Mouse (Mus musculus) heart, embryonic 14.5 days (tissue): ENCODE results near the gene Agfg2. TPM values are rescaled to one million over a fixed set of nuclear protein-coding genes. Genes with fewer than 3 reads are reported as not detected.

Source experiments
- ATAC-seq: fragments of 200-750 bp; cut with Nextera tagmentation; 2 replicates; pipeline ENCODE4 v1.8.0; 2017; ENCODE audit warnings: low read depth, moderate TSS enrichment; ENCODE audit not compliant: insufficient number of reproducible peaks, insufficient read depth, low FRiP score
- H3K27ac ChIP-seq, 2 experiments: fragments of 200-500 bp in 1 of 2; fragments of 300-500 bp in 1 of 2; sonication (generic) in 1 of 2; replicated peaks in 1 of 2; 2 replicates each; pipeline ENCODE4 v1.5.1; 2012 to 2014; ENCODE audit warnings: low read depth in 2 of 2, low read length in 2 of 2, control low read depth in 1 of 2, mild to moderate bottlenecking in 1 of 2, mixed read lengths in 1 of 2; ENCODE audit not compliant: control insufficient read depth in 1 of 2, insufficient read depth in 1 of 2
- H3K27me3 ChIP-seq: fragments of 300-500 bp; sonication (generic); 2 replicates; pipeline ENCODE4 v1.6.1; 2014; ENCODE audit warnings: mild to moderate bottlenecking, low read length, control low read depth; ENCODE audit not compliant: control insufficient read depth, insufficient read depth
- H3K36me3 ChIP-seq: fragments of 300-500 bp; sonication (generic); 2 replicates; pipeline ENCODE4 v1.6.1; 2014; ENCODE audit warnings: mild to moderate bottlenecking, control low read depth, low read length, mixed read lengths; ENCODE audit not compliant: control insufficient read depth, insufficient read depth
- H3K4me1 ChIP-seq, 2 experiments: fragments of 200-500 bp in 1 of 2; fragments of 300-500 bp in 1 of 2; sonication (generic) in 1 of 2; 2 replicates each; pipeline ENCODE4 v1.6.1; 2012 to 2014; ENCODE audit warnings: low read length in 2 of 2, control low read depth in 1 of 2, mixed read lengths in 1 of 2; ENCODE audit not compliant: control insufficient read depth in 2 of 2, insufficient read depth in 2 of 2
- H3K4me2 ChIP-seq: fragments of 300-500 bp; sonication (generic); 2 replicates; pipeline ENCODE4 v1.6.1; 2014; ENCODE audit warnings: mild to moderate bottlenecking, low read length
- H3K4me3 ChIP-seq, 2 experiments: fragments of 200-500 bp in 1 of 2; fragments of 300-500 bp in 1 of 2; sonication (generic) in 1 of 2; 2 replicates each; pipeline ENCODE4 v1.5.1; 2012 to 2014; ENCODE audit warnings: low read length in 2 of 2, mild to moderate bottlenecking in 2 of 2, control low read depth in 1 of 2, low read depth in 1 of 2, moderate library complexity in 1 of 2; ENCODE audit not compliant: control insufficient read depth in 1 of 2, insufficient read depth in 1 of 2
- H3K9ac ChIP-seq: fragments of 300-500 bp; sonication (generic); 2 replicates; pipeline ENCODE4 v1.6.1; 2014; ENCODE audit warnings: mild to moderate bottlenecking, low read length
- H3K9me3 ChIP-seq: fragments of 300-500 bp; sonication (generic); 2 replicates; pipeline ENCODE4 v1.6.1; 2016; ENCODE audit warnings: low read length, control low read depth; ENCODE audit not compliant: control insufficient read depth
- WGBS: fragments of 180-500 bp; shearing (Covaris S2); extraction: QIAGEN DNeasy Blood & Tissue Kit; methylation state at CpG from one replicate; pipeline ENCODE4 v1.1.7; 2014; 5-methylcytosine and 5-hydroxymethylcytosine counted together
- polyA plus RNA-seq: library from polyadenylated mRNA; unstranded; fragments of >200 nt; fragmentation: Nextera tagmentation; extraction: Ambion mirVana; gene quantifications from 2 replicates; pipeline ENCODE4 v1.2.1, GENCODE M21; 2014

The Agfg2 gene
- polyA plus RNA-seq, 1 experiment from 2014 or later, result 10.7 TPM

- Histone ChIP-seq H3K27me3 (no peaks in the 10 kb centered on the region), H3K27ac (no peak overlapping the region), H3K9me3 (no peaks in the 10 kb centered on the region), H3K4me2 (no peak overlapping the region), H3K9ac (no peak overlapping the region), H3K4me1 (peaks cover 9 to 15% of the 10 kb centered on the region in 2 experiments), H3K36me3 (peaks cover 34% of the 10 kb centered on the region), H3K4me3 (no peak overlapping the region)
- ATAC-seq, result no peak
- 91% methylated on average over 10 of the region's 10 CpGs for WGBS
These were observed 31.2 kb downstream of the Agfg2 start for GRCm38 (mm10) chr5:137653366-137653765.

DNA sequence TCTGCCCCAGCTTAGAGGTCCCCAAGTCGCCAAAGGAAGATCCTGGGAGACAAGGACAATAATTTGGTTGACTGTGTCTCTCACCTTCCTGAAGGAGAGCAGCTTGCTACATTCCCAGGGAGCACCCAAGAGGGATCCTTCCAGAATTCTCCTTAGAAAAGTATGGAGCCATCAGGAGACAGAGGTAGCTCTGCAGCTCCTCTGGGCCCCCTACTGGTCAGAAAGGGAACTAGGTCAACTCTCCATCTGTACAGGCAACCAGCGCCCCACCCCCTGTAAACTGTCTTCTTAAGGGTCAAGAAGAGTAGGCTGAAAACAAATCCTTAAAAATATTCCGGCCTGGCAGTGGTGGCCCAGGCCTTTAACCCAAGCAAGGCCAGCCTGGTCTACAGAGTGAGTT, 32.1 kb downstream of the Agfg2 start:
- H3K4me2 ChIP-seq, result no peak overlapping the region
- H3K9ac ChIP-seq, result no peak overlapping the region
- no peaks in the 10 kb centered on the region for H3K9me3 ChIP-seq
- 18% methylated on average over 3 of the region's 3 CpGs for WGBS
- ATAC-seq, result no peak
- no peak overlapping the region for H3K4me3 ChIP-seq
- no peaks in the 10 kb centered on the region for H3K27me3 ChIP-seq
- peaks cover 9 to 22% of the 10 kb centered on the region in 2 experiments for H3K4me1 ChIP-seq
- peaks cover 32% of the 10 kb centered on the region for H3K36me3 ChIP-seq
- no peak overlapping the region for H3K27ac ChIP-seq

- no peak overlapping the region for H3K4me3 ChIP-seq
- WGBS, result 13% methylated on average over 18 of the region's 18 CpGs
- peaks cover 16% of the 10 kb centered on the region for H3K27me3 ChIP-seq
- ATAC-seq, result no peak
- peaks cover 7 to 25% of the 10 kb centered on the region in 2 experiments; a peak in 3 of 4 replicates for H3K4me1 ChIP-seq
- H3K9me3 ChIP-seq, result no peaks in the 10 kb centered on the region
- H3K27ac ChIP-seq, result peak overlapping the region in 1 of 2 experiments; percentile 4; a peak in 1 of 4 replicates
- no peak overlapping the region for H3K9ac ChIP-seq
- H3K36me3 ChIP-seq, result peaks cover 24% of the 10 kb centered on the region
- peak overlapping the region; percentile 31 for H3K4me2 ChIP-seq
These were observed 34.6 kb downstream of the Agfg2 start for GRCm38 (mm10) chr5:137649669-137650571.

DNA sequence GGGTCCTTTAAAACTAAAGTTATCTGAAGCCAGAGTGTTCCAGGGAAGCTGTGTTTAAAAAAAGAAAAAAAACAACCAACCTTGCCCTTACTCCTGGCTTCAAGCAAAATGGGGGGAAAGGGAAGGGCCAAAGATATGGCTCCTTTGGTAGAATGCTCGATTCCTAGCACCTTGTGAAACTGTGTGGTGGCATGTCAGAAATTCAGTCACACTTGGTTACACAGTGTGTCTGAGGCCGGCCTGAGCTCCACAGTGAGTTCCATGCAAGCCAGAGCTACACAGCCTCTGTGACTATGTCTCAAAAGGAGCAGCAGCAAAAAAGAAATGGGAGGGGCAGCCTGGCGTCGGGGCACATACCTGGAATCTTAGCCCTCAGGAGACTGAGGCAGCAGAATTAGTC, 35.3 kb downstream of the Agfg2 start:
- no peak overlapping the region for H3K4me3 ChIP-seq
- ATAC-seq, result no peak
- H3K36me3 ChIP-seq, result peaks cover 21% of the 10 kb centered on the region
- H3K4me1 ChIP-seq, result peaks cover 7 to 27% of the 10 kb centered on the region in 2 experiments; a peak in 3 of 4 replicates
- no peak overlapping the region for H3K9ac ChIP-seq
- H3K4me2 ChIP-seq, result no peak overlapping the region
- H3K27ac ChIP-seq, result no peak overlapping the region
- WGBS, result 45% methylated on average over 4 of the region's 4 CpGs
- peaks cover 20% of the 10 kb centered on the region for H3K27me3 ChIP-seq
- H3K9me3 ChIP-seq, result no peaks in the 10 kb centered on the region

DNA sequence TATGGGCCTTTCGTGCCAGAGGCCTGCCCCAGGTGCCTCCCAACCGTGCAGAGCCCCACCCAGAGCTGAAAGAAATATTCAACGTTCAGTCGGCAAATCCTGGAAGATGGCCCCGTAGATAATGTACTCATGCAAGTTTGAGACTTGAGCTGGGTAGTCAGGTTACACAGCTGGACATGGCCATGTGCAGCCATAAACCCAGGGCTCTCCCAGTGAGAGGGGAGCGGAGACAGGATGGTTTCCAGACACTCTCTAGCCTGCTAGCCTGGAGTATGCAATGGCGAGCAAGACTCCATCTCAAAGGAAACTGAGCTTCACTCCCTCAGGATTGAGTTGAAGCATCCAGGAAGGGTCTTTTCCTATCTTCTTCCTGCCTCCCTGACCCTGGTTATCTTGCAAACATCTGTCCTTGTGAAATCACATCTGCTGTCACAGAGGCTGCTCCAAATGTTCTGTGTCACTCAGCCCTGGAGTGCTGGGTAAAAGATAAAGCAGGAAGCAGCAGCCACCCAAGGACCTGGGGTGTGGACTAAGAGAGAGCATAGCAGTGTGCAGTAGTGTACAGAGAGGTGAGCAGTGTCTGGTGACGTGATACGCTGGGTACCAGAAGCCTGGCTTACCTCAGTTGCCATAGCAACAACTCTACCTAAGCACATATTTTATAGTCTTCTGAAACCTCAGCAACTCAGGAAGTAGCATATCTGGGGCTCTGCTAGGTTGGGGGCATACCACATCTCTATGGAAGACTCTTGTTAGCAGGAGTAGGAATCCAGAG, 36.5 kb downstream of the Agfg2 start:
- Histone ChIP-seq H3K27ac (no peak overlapping the region), H3K36me3 (peaks cover 10% of the 10 kb centered on the region), H3K9me3 (no peaks in the 10 kb centered on the region), H3K9ac (no peak overlapping the region), H3K4me1 (peaks cover 7 to 27% of the 10 kb centered on the region in 2 experiments; a peak in 3 of 4 replicates), H3K4me3 (no peak overlapping the region), H3K4me2 (no peak overlapping the region), H3K27me3 (peaks cover 28% of the 10 kb centered on the region)
- 47% methylated on average over 9 of the region's 9 CpGs for WGBS
- no peak for ATAC-seq

DNA sequence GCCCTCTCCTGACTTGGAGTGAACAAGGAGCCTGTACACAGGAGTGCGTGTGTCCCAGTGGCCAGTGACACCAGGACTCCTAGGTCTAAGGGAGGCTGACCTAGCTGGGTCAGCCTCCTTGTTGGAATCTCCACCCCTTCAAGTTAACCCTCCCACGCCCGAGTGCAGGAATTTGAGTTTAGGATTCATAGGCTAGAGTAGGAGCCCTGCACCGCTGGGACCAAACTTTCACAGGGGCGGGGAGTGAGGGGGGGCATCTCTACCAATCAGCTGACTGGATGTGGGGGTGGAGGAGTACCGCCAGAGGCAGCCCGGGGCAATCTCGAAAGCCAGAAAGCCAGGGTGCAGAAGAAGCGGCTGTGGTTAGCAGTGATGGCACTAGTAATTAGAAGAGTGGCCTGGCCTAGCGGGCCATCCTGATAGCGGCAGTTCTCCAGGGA, 38.9 kb downstream of the Agfg2 start, which contains the start of gene Irs3:
TSS of gene Irs3 (minus strand) at position 63 of the 440 bp plus-strand sequence.
- peaks cover 28% of the 10 kb centered on the region for H3K27me3 ChIP-seq
- no peak for ATAC-seq
- 16% methylated on average over 11 of the region's 11 CpGs for WGBS
- peak within 1 kb of the TSS; percentile 72 for H3K4me2 ChIP-seq
- H3K9ac ChIP-seq, result peak within 1 kb of the TSS; percentile 55
- no peak within 1 kb of the TSS for H3K27ac ChIP-seq
- H3K4me3 ChIP-seq, result peak within 1 kb of the TSS; percentile 40 to 42
- no peaks in the 10 kb centered on the region for H3K9me3 ChIP-seq
- H3K36me3 ChIP-seq, result peaks cover 15% of the 10 kb centered on the region
- peaks cover 7 to 27% of the 10 kb centered on the region in 2 experiments; a peak in 3 of 4 replicates for H3K4me1 ChIP-seq

- Histone ChIP-seq H3K4me1 (peaks cover 6 to 26% of the 10 kb centered on the region in 2 experiments; a peak in 3 of 4 replicates), H3K9me3 (no peaks in the 10 kb centered on the region), H3K27me3 (peaks cover 28% of the 10 kb centered on the region), H3K36me3 (peaks cover 20% of the 10 kb centered on the region), H3K9ac (peak overlapping the region; percentile 55), H3K4me3 (peak overlapping the region; percentile 40 to 42), H3K4me2 (peak overlapping the region; percentile 72), H3K27ac (no peak overlapping the region)
- WGBS, result 3% methylated on average over 44 of the region's 44 CpGs
- ATAC-seq, result no peak
These were observed 39.4 kb downstream of the Agfg2 start for GRCm38 (mm10) chr5:137645091-137645651.
